Mouse (Mus musculus): ENCODE measurements around the gene Cd109.

The Cd109 gene

DNA sequence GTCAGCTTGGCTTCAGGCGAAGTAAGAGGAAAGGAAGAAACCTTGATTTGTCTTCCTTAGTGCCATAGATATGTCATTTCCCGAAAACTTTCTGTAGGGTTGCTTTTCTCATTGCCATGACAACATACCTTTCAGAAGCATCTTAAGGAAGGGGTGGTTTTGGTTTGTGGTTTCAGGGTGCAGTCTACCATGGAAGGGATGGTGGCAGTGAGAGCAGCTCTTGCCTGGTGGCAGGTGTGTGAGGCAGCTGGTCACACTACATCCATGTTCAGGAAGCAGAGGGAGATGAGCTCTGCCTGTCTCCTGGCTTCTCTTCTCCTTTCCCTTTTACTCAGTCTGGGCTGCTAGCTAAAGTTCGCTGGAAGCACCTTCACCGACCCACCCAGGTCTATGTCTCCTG is 26.0 kb downstream of the Cd109 start:
- no peak for DNase-seq (ENCODE audit: low spot score in 2 of 2)

DNA sequence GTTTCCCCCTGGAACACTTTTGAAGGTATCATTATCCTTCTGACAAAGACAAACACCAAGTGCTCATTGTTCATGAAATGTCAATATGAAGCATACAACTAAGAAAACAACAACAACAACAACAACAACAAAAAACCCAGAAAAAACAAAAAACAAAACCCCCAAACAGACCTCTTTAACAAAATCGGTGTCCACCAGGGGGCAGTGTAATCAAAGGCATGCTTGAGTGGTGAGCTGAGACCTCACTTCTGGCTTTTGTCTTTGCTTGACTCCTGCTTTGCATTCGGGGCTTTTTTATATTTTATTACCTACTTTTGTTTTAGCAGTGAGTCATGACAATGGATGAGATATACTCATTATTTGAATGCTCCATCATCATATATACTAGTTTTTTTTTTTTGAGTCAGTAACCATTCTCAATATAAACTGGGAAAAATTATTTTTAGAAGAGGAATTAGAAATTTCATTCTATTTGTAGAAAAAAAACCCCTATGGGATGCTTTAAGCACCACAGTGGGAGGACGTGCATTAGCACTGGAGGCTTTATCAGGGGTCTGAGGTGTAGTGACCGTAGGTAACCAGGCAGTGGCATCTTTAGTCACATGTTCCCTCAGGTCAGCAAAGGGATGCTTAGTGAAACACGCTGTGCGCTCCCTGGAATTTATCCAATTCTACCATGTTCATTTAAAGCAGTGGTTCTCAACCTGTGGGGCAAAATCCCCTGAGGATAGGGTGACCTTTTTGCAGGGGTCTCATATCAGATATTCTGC is 30.8 kb downstream of the Cd109 start:
- peak in 1 of 2 experiments; percentile 30 for DNase-seq (ENCODE audit: low spot score in 2 of 2)

GRCm38 (mm10) chr9:78648641-78649040 is 33.3 kb downstream of the Cd109 start:
- DNase-seq (ENCODE audit: low spot score in 2 of 2), result no peak

DNA sequence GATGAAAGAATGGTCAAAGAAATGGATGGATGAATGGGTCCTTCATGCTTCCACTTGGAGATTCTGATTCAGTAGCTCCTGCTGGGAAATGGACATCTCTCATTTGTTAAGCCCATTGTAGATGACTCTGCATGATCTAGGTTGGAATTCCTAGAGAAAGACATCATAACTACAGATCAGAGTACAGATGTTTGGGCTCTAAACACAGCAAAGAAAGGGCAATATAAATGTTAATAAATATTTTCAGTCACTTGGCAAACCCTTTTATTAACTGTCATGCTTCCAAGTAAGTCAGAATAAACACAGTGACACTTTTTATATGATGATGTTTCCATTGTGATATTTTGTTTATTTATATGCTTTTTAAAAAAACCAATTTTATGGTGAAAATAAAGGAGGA is 34.1 kb downstream of the Cd109 start:
- no peak for DNase-seq (ENCODE audit: low spot score in 2 of 2)

DNA sequence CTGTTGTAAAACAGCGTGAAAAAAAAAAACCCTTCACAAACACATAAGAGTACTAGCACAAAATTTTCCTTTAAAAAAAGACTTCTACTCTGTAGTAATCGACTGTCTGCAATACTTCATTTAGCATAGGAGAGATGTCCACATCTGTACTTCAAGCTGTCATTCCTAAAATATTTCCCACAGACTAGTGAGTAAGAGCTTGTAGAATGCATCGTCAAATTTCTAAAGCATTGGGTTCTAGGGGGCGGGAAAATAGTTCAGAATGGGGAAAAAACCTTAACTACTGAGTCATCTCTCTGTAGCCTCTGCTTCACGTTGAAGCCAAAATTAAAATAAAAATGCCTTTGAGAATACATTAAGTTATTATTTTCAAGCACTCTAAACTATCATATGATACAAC is 42.2 kb downstream of the Cd109 start:
- DNase-seq (ENCODE audit: low spot score in 2 of 2), result no peak

DNA sequence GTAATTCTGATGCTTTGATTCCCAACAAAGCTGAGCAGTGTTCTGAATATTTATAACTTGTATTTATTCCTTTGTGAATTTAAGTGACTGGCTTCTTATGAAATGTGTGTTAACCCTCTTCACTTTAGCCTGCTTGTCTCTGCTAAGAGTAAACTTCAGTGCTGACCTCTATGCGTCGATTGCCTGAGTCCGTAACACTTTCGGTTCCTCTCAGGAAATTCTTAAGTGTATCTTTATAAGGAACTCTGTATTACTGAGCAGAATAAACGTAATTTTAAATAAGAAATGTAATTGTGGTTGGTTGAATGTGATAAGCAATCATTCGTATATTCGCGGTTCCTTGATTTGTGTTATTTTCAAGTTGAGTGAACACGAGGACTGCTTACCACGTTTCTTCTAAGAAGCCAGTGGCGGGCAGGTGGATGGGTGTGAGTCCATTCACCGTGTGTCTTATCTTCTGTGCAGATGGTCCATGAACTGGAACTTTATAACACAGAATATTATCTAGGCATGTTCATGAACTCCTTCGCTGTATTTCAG is 56.2 kb downstream of the Cd109 start:
- no peak for DNase-seq (ENCODE audit: low spot score in 2 of 2)

- peak in 1 of 2 experiments; percentile 72 for DNase-seq (ENCODE audit: low spot score in 2 of 2)
Measured at GRCm38 (mm10) chr9:78700691-78701090, 85.3 kb downstream of the Cd109 start.

- DNase-seq (ENCODE audit: low spot score in 2 of 2), result no peak
Measured at GRCm38 (mm10) chr9:78702509-78703239, 87.3 kb downstream of the Cd109 start.

- DNase-seq (ENCODE audit: low spot score in 2 of 2), result no peak
Measured at GRCm38 (mm10) chr9:78720888-78721798, 105.8 kb downstream of the Cd109 start.

DNA sequence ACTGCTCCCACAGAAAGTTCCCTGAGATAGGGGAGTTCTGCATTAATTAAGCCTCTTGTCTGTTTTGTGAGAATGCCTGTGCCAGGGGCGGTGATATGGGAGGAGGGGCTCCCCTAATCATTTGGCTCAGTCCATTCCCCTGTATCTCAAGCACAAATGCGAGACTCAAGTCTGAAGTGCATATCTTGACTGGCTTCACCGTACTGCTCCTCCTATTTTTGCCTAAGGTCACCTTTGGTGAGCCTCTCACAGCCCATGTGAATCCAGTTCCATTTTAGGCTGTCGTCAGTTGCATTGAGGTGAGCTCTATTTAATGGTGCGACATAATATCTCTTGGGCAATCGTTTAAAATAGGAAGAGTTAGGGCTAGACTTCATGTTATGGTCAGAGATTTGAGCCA is 116.6 kb downstream of the Cd109 start:
- no peak for DNase-seq (ENCODE audit: low spot score in 2 of 2)

GRCm38 (mm10) chr9:78735519-78735918 is 120.2 kb downstream of the Cd109 start:
- no peak for DNase-seq (ENCODE audit: low spot score in 2 of 2)

- no peak for DNase-seq (ENCODE audit: low spot score in 2 of 2)
Measured at GRCm38 (mm10) chr9:78742012-78742411, 126.7 kb downstream of the Cd109 start.

DNA sequence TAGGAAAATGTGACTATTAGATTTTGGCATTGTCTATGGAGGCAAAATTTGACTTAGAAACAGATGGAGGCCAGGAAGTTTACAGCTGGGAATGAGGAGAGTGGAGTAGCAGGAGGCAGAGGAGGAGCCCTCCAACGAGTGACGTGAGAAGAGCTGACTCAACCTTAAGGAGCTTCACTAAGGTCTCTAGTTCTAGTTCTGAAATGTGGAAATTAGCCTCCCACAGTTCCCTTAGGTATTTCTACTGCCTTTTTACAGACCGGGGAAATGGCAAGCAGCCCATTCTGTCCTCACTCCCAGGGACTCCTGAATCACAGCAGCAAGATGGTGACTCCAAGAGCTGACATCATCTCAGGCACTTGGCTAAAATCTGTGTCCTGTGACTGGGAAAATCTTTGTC is 134.9 kb downstream of the Cd109 start:
- no peak for DNase-seq (ENCODE audit: low spot score in 2 of 2)
